ENCODE assay signal across 15 mouse cellular contexts in genomic region chr6:108677697-108678096, GRCm38 (mm10). TPM values are rescaled to one million over a fixed set of nuclear protein-coding genes. Genes with fewer than 3 reads are reported as not detected.
DNase-seq lines count a peak whose midpoint lies in the region; ATAC-seq and TF ChIP-seq lines count a peak whose summit lies in the region.
"Had no signal": no experiment of that assay in that cellular context is flagged by ENCODE, and none has a peak within 500 bp of the region (broad histone marks: within the 10 kb centered on the region; RNA-seq: fewer than 3 reads in every experiment).

No protein-coding gene starts in this region.

- 80% methylated on average over 4 of the region's 4 CpGs for WGBS in intestine, embryonic 15.5 days
- 81% methylated on average over 4 of the region's 4 CpGs for WGBS in stomach, postnatal 0 days

- TF ChIP-seq CTCF in stomach, postnatal 0 days (IDR thresholded peaks at IDR 0.05; ENCODE audit: low read depth): no peak
- TF ChIP-seq CTCF in left cerebral cortex, adult 2 months (IDR thresholded peaks at IDR 0.05): no peak

- H3K27me3 ChIP-seq in intestine, embryonic 15.5 days (replicated peaks): no peaks in the 10 kb centered on the region
- H3K27me3 ChIP-seq in stomach, postnatal 0 days (ENCODE audit: control insufficient read depth, insufficient read depth, low read length): no peaks in the 10 kb centered on the region
- H3K27me3 ChIP-seq: limb, embryonic 13.5 days had no signal

- no peak overlapping the region for H3K4me2 ChIP-seq in intestine, embryonic 15.5 days (replicated peaks)
- no peak overlapping the region for H3K4me2 ChIP-seq in stomach, postnatal 0 days (replicated peaks; ENCODE audit: low read depth)
- H3K4me2 ChIP-seq: limb, embryonic 13.5 days had no signal

- H3K9ac ChIP-seq in intestine, embryonic 15.5 days: no peak overlapping the region
- H3K9ac ChIP-seq in stomach, postnatal 0 days (ENCODE audit: low read length): no peak overlapping the region
- H3K9ac ChIP-seq: limb, embryonic 13.5 days had no signal

- TF ChIP-seq EP300 in stomach, postnatal 0 days (optimal IDR thresholded peaks at IDR 0.05): no peak

- no peaks in the 10 kb centered on the region for H3K36me3 ChIP-seq in intestine, embryonic 15.5 days
- no peaks in the 10 kb centered on the region for H3K36me3 ChIP-seq in stomach, postnatal 0 days (ENCODE audit: control insufficient read depth, insufficient read depth, low read length)
- H3K36me3 ChIP-seq: forebrain, embryonic 10.5 days; limb, embryonic 13.5 days had no signal

- peak; percentile 70 to 84 for DNase-seq in adrenal gland, adult (ENCODE audit: inconsistent age in 2 of 2, low spot score in 1 of 2)
- DNase-seq in adrenal gland, postnatal 4 days (ENCODE audit: low spot score in 2 of 2): no peak
- peak; percentile 28 for DNase-seq in ovary, adult 18-20 months (ENCODE audit: low spot score)
- no peak for DNase-seq in ovary, postnatal 10 days (ENCODE audit: low spot score)
- no peak for DNase-seq in stomach, postnatal 0 days (ENCODE audit: low spot score)
- DNase-seq in left cerebral cortex, adult 2 months (ENCODE audit: extremely low spot score in 1 of 2, low spot score in 2 of 2): no peak
- no peak for DNase-seq in lung, postnatal 4 days
- DNase-seq: cerebellum, postnatal 25 days; lung, postnatal 14 days; right cerebral cortex, adult 18-20 months; thymus, postnatal 14 days had no signal

- intact Hi-C loops in left cerebral cortex, adult 2 months (cut with DNase I): no loop called here

- H3K27ac ChIP-seq in intestine, embryonic 15.5 days: no peak overlapping the region
- no peak overlapping the region for H3K27ac ChIP-seq in stomach, postnatal 0 days (replicated peaks)
- no peak overlapping the region for H3K27ac ChIP-seq in left cerebral cortex, adult 2 months
- H3K27ac ChIP-seq: forebrain, embryonic 10.5 days; limb, embryonic 13.5 days had no signal

- peak; percentile 79 for ATAC-seq in intestine, embryonic 15.5 days
- peak; percentile 62 for ATAC-seq in stomach, postnatal 0 days (ENCODE audit: low FRiP score, low TSS enrichment)
- ATAC-seq: midbrain, embryonic 16.5 days had no signal

- H3K9me3 ChIP-seq in intestine, embryonic 15.5 days: no peaks in the 10 kb centered on the region
- H3K9me3 ChIP-seq in stomach, postnatal 0 days (ENCODE audit: control insufficient read depth, low read length): no peaks in the 10 kb centered on the region
- H3K9me3 ChIP-seq: forebrain, embryonic 10.5 days; limb, embryonic 13.5 days had no signal

- no peak overlapping the region for H3K4me3 ChIP-seq in intestine, embryonic 15.5 days (replicated peaks)
- H3K4me3 ChIP-seq in stomach, postnatal 0 days (ENCODE audit: low read depth, low read length): no peak overlapping the region
- H3K4me3 ChIP-seq in left cerebral cortex, adult 2 months: no peak overlapping the region
- H3K4me3 ChIP-seq: forebrain, embryonic 10.5 days; limb, embryonic 13.5 days had no signal

- H3K4me1 ChIP-seq in intestine, embryonic 15.5 days (replicated peaks): no peaks in the 10 kb centered on the region
- no peaks in the 10 kb centered on the region for H3K4me1 ChIP-seq in stomach, postnatal 0 days (replicated peaks; ENCODE audit: control insufficient read depth, insufficient read depth)
- H3K4me1 ChIP-seq: forebrain, embryonic 10.5 days; limb, embryonic 13.5 days had no signal

RNA-seq across cellular contexts. Expression of gene Bhlhe40, which starts 17.3 kb away (rescaled TPM):
- total RNA-seq in adrenal gland, postnatal 4 days (2021): 10 to 100 TPM; 44.4 to 48.6 TPM
- polyA plus RNA-seq in intestine, embryonic 15.5 days (2015; fragmentation: Nextera tagmentation; extraction: Ambion mirVana): 46.4 and 50.1 TPM in 2 replicates
- 24.8 and 28.7 TPM in 2 replicates for polyA plus RNA-seq in stomach, postnatal 0 days (2015; fragmentation: Nextera tagmentation; extraction: Ambion mirVana)
- total RNA-seq in left cerebral cortex, adult 2 months (2021): 100 to 1,000 TPM; 127 to 159 TPM

Comparison
In these comparisons a context has a peak if more than half of its experiments do, and no peak if none do; other contexts are left out.
1. DNase-seq: peak in adrenal gland, adult (2 of 2) and ovary, adult 18-20 months (single experiment); none in adrenal gland, postnatal 4 days (0 of 2), ovary, postnatal 10 days (single experiment), stomach, postnatal 0 days (single experiment), left cerebral cortex, adult 2 months (0 of 2) and lung, postnatal 4 days (0 of 2).